Mouse (Mus musculus): ENCODE results near the gene Rev3l.

The Rev3l gene

DNA sequence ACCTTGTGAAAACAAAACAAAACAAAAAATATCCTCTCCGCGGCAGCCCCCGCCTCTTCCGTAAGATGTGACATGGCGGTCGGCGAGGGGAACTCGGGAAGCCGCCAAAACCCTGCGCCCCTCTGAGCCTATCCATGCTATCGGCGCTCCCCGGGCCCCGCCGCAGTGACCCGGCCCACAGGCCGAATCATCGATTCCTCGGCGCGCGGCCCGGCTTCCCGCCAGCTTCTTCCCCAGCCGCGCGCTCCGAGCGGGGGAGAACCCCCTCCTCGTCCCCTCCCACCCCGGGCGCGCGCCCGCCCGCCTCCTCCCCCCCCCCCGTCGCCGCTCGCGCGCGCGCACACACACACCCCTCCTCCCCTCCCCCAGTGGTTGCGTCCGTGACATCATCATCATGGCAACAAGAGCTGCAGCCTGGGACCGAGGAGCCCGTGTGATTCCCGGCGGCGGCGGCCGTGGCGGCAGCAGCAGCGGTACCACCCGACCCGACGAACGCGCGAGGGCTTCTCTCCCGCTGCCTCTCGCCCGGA lies at the start of gene Rev3l:
Rev3l (plus strand) TSS at position 383 of the 530 bp plus-strand sequence.
- DNase-seq: peak; percentile 95

DNA sequence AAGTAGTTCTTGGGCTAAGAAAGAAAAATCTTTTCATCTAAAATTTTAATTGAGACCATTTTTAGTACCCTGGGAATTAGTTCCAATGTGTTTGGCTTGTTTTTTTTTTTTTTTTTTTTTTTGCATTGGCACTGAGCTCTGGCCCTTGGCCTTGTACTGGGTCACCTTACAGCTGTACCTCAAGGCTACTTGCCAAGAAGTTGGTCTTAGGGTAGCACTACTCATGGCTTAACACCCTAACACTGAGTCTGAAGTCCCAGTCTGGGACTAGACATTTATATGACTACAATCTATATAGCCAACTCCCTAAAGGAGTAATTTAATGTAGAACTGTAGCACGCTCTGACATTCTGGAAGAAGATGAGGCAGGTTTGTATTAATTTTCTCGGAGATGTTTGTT lies 49.4 kb upstream of the Rev3l start:
- DNase-seq: no peak

GRCm38 (mm10) chr10:39683481-39683880 lies 48.4 kb upstream of the Rev3l start:
- DNase-seq: no peak

GRCm38 (mm10) chr10:39686811-39687210 lies 45.1 kb upstream of the Rev3l start:
- DNase-seq: no peak

- no peak for DNase-seq
Observed at GRCm38 (mm10) chr10:39687851-39688250, 44.1 kb upstream of the Rev3l start.

DNA sequence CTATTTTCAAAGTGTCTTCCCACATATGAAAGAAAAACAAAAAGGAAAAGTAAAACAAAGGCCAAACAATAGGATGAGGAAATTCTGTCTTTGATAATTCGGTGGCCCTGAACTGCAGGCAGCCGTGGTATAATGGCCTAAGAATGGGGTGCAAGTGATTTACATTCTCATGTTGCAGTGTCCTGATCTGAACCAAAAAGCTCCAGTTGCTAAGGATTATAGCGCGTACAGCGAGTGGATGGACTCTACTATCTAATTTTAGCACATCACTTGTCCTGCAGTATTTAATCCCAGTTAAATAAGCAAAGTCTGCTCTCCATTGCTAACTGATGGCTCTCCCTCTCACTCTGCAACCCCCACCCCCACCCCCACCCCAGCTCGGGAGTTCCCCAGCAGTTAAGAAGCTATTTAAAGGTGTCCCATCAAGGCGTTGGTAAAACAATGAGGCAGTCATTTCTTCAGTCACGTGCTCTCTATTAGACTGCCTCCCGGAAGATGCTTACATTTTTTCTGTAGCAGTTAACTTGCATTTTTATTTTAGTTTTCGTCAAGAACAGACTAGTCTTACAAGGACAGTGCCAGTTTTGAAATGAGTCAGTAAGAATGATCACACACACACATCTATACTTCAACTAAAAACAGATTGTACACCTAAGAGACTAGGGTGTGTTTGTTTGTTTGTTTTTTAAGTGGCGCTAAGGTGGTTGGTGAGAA lies 40.4 kb upstream of the Rev3l start:
- no peak for DNase-seq

GRCm38 (mm10) chr10:39692152-39692551 lies 39.8 kb upstream of the Rev3l start:
- no peak for DNase-seq

- DNase-seq: no peak
Observed at GRCm38 (mm10) chr10:39707717-39708510, 24.0 kb upstream of the Rev3l start.

DNA sequence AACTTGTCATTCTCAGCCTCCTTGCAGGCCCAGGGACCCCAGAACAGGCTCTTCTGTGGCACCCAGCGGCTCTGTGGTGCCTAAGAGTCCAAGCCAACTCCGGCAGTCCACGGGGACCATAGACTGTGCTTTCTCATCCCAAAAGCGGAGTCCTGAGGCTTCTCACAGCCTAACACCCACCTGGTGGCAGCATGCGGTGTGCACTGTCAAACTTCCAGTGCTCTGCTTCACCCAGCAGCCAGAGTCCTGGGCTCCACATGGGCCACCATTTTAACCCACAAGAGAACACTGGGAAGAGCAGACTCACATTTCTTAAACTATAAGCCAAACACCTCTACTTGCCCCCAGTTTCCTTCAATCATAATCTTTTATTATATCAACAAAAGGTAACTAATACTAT lies 15.0 kb upstream of the Rev3l start:
- DNase-seq: no peak

- peak; percentile 89 for DNase-seq
Observed at GRCm38 (mm10) chr10:39730976-39731735, 762 bp upstream of the Rev3l start.

DNA sequence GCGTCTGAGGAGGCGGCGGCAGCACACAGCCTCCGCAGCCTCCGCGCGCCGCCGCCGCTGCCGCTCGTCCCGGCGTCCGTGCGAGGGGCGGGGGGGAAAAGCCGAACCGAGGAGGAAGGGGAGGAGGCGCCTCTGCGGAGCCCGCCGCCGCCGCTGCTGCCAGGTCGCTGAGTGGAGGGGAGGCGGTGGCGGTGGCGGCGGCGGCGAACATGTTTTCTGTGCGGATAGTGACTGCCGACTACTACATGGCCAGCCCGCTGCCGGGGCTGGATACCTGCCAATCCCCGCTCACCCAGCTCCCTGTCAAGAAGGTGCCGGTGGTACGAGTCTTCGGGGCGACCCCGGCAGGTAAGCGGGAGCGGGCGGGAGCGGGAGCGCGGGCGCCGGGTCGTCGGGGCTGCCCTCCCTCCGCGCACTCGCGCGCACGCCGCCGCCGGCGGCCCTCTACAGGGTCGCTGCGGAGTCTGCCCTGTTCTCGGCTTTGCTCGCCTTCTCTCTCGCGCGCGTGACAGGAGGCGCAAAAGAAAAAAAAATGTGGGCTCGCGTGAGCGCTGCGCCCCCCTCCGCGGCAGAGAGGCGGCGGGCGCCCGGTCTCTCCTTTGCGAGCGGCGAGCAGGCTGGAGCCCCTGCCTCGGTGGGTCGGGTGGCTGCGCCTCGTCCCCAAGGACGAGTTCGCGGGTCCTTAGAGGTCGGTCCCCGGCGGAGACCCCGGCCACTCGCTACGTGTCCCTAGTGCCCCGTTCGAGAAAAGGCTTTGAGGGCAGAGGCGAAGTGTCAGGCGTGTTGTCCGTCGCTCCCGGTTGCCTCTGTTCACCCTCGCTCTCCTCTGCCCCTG lies 565 bp downstream of the Rev3l start:
- DNase-seq: peak; percentile 77

DNA sequence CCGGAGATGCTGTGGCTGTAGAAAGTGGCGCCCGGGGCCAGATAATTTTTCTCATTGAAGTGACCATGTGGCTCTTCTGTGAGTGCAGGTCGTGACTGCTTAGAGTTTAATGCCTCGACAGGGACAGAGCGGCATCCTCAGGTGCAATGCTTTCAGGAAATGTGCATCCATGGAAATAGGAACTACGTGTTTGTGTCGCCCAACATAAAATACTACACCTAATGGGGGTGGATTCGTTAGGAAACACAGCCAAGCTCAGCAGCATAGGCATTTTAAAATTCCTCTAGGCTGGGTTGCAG lies 1.1 kb downstream of the Rev3l start:
- DNase-seq: no peak

DNA sequence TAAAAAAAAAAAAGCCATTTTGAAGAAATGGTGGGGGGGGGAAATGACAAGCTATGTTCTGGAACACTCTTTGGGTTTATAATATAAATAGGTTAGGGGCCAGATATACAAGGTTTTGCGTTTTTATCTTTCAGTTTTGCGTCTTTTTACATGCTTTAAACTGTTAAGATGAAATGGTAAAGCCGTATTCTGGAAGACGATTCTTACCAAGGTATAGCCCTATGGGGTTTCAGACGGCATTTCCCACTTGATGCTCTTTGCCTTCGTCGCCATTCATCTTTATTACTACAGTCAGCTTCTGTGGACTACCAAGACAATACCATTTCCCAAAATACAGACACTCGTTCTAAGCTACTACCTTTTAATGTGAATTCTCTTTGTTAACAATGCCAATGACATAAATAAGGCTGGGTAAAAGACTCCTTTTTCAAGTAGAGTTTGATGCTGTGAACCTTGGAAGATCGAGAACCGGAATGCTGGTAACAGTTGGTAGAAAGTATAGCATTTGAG lies 1.6 kb downstream of the Rev3l start:
- DNase-seq: no peak

DNA sequence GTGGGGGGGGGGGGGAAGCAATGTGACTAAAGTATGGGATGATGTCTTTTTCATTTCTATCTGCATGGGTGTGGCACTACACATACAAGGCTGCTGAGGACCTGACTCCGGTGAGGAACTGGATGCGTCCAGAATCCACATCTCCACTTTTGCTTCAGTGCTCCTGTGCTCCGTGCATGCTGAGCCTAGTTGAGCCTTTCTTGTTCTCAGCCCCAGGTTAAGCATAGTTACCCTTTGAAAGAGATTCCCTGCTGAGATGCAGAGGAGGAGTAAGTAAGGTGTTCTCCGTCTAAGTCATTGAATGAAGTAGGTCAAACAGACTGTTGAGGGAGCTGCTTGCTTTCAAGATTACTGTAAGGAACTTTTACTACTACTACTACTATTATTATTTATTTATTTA lies 4.3 kb downstream of the Rev3l start:
- no peak for DNase-seq

DNA sequence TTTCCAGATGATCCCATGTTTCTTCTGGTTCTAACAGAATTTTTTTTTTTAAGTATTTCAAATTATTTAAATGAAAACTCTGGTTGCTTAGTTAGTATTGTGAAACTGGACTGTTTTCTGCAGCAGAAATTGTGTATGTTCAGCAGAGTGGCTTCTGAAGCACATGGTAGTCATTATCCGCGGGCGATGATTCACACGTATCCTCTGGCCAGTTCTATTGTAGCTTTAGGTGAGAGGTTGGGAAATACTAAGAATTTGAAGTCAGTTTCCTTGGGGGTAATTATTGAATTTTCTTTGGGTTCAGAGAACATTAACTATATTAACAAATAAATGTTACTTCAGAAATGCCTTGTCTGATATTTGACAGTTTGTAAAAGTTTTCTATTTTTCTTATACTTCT lies 10.1 kb downstream of the Rev3l start:
- DNase-seq: no peak

DNA sequence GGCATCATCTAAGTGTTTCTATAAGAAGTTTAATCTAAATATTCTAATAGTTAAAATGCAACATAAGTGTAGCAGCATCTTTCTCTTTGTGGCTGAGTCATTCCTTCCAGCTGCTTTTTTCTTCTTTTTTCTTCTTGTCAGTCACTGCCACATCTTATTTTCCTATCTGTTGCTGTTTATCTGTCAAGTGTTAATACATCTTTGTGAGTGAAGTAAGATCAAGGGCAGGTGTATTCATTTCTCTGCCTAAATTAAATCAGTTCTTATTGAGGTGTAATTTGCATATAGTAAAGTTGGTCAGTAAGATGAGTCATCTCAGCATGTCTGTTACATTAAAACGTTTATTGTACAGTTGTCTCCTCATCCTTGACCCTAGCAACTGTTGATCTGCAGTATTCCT lies 32.8 kb downstream of the Rev3l start:
- DNase-seq: no peak

DNA sequence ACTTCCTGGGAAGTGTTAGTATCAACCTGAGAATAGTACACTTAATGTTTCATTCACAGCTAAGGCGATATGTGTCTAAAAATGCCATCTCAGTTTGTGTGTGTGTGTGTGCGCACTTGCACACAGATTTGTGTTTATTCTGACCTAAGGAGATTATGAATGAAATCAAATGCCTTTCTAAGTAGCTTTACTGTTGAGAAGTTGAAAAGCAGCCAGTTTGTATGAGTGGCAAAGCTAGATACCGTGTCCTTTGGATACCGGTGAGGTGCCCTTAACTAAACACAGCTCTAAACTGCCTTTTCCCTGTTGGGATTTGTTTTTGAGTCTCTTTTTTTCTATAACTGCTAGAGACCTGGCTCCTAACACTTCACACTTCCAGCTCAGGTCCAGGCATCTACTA lies 34.8 kb downstream of the Rev3l start:
- DNase-seq: no peak

DNA sequence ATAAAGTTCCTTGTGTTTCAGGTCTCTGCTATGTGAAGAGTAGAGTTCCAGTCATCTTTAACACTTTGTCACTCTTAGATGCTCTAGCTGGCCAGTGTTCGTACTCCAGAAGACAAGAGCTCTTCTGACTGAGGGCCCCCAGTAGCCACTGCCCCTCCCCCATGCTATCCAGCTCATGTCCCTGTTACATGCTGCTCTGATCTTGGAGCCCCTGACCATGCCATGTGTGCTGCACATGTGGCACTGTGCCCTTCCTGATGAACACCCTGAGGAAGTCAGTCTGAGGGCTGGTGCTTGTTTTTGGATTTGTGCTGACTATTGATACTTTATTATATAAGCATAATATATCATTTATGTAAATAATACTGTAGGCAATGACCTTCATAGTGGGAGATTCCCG lies 40.3 kb downstream of the Rev3l start:
- DNase-seq: no peak

DNA sequence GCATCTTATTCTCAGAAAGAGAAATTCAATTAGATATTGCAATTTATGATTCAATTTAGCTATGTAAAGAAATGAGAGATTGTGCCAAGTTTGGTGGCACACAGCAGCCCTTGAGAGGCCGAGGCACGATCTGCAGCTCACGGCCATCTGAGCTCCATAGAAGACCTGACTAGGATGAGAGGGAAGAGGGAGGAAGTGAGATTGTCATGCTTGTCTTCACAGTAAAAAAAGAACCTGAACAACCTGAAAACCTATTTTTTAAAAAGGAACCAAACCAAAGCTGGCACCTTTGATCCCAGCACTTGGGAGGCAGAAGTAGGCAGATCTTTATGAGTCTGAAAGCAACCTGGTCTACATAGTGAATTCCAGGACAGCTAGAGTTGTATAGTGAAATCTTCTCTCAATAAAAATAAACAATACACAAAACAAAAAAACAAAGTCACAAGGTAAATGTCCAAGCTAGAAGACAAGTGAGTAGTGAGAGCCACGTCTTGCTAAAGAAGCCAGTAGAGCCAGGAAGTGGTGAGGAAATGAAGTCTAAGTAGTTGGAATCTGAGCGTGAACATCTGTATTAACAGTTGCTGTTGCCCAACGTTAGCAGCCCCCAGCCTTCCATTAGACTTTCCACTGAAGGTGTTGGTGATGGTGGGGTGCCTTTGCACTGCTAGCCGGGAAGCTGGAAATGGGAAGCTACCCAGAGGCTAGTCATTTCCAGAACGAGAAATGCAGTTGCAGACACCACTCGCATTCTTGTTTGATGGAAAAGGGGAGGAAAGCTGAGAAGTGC lies 42.2 kb downstream of the Rev3l start:
- no peak for DNase-seq

DNA sequence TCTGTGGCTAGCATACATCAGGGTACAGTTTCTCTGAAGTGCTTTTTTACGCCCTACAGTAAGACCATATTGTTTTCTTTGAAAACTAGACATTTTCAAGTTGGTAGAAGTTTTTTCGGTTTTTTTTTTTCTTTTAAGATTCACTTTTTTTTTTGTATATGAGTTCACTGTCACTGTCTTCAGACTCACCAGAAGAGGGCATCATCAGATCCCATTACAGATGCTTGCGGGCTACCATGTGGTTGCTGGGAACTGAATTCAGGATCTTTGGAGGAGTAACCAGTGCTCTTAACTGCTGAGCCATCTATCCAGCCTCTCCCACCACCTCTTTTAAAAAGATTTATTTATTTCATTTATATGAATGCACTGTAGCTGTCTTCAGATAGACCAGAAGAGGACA lies 45.0 kb downstream of the Rev3l start:
- DNase-seq: no peak

DNA sequence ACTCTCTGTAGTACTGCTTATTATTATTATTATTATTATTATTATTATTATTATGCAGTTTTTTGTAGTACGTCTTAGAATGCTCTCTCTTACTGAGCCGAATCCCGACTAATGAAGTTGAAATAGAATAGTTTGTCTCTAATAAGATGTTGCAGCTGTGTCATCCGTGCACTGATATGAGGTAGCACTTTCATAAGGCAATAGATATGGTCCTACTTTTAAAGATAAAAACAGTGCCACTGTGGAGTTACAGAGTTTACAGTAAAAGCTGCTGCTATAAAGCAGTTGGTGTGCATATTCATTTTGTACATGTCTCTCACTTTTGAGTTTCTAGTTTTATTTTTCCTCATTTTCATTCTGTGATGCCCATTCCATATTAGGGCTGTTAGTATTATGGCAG lies 46.4 kb downstream of the Rev3l start:
- DNase-seq: no peak

DNA sequence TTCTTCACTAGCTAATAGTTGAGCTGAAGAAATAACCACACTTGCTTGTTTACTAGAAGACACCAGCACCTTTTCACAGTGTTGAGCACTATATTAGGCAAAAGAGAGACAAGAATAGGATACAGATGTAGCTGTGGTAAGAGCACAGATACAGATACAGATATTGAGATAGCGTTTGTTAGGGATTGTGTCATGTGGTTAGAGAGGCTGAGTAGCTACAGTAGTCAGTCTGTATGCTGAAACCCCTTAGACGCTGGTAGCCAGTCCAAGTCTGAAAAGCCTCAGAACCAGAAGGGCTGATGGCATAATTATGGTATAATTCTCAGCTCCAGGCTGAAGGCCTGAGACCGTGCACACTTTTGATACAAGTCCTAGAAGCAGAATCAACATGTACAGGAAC lies 53.3 kb downstream of the Rev3l start:
- DNase-seq: no peak

All from right cerebral cortex, postnatal 4 days (tissue).